Mouse (Mus musculus) left cerebral cortex, postnatal 14 days (tissue): ENCODE results near the gene Itk. TPM values are rescaled to one million over a fixed set of nuclear protein-coding genes. Genes with fewer than 3 reads are reported as not detected.
A peak's percentile ranks its signal among the peaks of the same experiment; 100 is the strongest.
"Not testable (repeated sequence)": the region's sequence is repeated elsewhere in the genome, so short reads cannot be mapped to it uniquely, and the experiment has no call there.

Experiments
- DNase-seq, 2 experiments: peaks; one replicate each; pipeline ENCODE4 v3.0.0; 2021 to 2022; ENCODE audit warnings: low spot score in 2 of 2, mixed read lengths in 1 of 2
- intact Hi-C: fragments of 180-260 bp; cut with DNase I; formaldehyde crosslinking; loops from one replicate; pipeline ENCODE4 v1.15.1; 2025
- long read RNA-seq, 2 experiments: library from polyadenylated mRNA; stranded (forward); transcript quantifications; one replicate each; pipeline ENCODE4 v2.0.0; 2021
- total RNA-seq, 2 experiments: library from RNA; stranded (reverse); gene quantifications; 2 replicates each; pipeline ENCODE4 v1.2.3; 2021

Itk gene
- total RNA-seq, result under 1 TPM; 0.11 to 0.44 TPM
- long read RNA-seq, experiment 1, partial matches to known transcripts, result 0 of 2 reads
- long read RNA-seq, experiment 1, other reads (novel, unspliced or antisense), result 2 of 2 reads
- long read RNA-seq, experiment 2, result 0 reads

DNA sequence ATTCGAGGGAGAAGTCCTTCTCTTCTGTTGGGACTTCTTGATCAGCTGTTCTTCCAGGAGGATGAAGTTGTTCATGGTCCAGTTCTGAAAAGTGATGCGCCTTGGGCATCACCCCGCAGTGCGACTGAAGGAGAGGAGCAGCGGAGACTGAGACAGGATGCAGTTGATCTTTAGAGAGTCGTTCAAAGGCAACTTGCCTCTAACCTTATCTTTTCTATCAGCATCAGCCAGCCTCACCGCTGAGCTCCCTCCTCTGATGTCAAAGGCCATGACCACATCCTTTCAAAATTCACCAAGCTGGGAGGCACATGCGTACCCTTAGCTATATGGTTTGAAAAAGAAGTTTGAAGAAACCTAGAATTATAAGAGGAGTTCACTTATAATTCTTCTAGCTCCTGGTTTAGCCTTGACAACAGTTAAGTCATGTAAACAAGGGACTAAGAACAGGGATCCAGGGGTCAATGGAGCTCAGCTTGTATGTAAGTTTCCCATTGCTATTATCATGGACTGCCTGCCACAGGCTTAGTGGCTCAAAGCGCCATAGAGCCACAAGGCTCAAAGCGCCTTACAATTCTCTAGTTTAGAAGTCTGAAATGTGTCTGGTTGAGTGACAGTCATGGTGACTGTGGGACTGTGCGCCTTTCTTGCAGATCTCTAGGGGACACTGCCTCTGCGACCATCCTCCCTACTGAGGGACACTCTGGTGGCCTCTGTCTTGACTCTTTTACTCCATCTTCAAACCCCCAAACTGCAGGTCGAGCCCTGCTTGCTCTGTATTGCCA, at the start of gene Itk:
TSS of gene Itk (minus strand) at position 180 of the 782 bp plus-strand sequence.
- no peak for DNase-seq
- intact Hi-C loops, result no loop called here

DNA sequence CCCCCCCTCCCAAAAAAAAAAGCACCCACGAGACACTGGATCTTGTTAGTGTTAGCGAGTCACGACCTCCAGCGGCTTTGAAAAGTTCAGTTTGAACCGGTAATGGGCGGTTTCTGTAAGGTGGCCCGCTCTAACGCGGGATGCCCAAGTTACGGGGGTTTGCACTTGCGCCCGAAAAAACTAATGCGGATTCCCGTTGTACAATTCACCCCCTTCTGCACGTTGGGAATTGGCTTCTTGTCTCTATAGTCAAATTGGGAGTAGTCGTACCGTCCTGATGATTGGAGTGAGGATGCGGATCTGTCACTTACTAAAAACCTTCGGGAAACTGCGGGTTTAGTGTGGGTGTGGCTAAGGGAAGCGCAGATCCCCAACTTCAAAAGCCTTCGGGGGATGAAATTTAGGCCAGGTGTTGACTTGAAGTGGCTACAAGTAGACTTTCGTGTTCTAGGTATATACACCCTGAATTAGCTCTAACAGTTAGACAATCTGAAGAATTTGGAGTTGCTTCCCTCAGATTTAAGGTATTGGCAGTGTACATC, 48.2 kb upstream of the Itk start:
- no peak for DNase-seq

DNA sequence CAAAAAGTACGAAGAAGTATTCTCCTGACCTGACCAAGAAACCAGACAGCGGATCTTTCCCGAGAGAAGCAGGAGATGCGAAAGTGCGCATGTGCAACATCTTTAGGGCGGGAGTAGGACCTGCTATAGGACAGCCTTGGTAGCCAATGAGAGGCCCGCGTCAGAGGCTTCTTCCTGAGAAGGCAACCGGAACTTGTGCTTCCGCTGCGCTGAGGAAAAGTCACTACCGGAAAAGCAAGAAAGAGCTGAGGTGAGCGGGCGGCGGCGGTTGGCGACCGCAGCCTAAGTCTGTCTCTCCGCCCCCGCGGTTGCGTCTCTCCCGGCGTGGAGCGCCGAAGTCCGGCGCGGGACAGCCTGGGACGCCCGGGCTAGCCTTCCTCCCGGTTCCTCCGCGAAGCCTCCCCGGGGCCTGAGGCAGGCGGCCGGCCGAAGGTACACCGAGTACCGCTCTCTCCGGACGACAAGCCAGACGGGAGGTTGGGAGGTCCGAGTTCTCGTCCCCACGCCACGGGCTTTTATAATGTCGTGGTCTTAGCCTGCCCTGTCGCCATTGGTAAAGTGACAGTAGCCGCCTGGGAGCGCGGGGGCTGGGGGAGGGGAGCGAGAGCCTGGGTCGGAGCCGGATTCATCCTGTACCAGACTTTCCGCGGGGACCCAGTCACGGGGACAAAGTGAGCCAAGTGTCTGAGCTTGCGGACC, 47.6 kb upstream of the Itk start, which contains the start of gene Med7:
TSS of gene Med7 (plus strand) at position 166 of the 699 bp plus-strand sequence.
- peak; percentile 95 to 97 for DNase-seq
- intact Hi-C loops, result loop anchor here (5.0 kb wide), 1 partner anchor 195 kb away; no protein-coding TSS in a partner anchor

More for the DNA sequence above, 48.2 kb upstream of the Itk start:
- intact Hi-C loops, result loop anchor here (5.0 kb wide), 1 partner anchor 195 kb away; no protein-coding TSS in a partner anchor

DNA sequence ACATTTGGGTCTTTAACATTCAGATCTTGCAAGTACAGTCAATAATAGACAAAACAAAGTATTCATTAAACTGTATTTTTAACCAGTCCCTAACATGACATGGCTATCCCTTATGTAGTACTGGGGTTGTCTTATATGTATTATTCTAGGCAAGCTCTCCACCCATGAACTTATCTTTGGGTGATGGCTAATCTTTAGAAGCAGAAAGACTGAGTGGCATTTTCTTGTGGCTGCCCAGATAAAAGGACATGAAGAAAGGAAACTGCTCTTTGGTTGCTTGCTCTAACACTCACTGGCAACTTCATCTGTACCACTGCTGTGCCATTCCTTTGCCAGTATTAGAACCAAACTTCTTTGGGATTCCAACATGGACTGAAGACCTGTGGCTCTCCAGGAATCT, 46.0 kb upstream of the Itk start:
- DNase-seq, result no peak
- intact Hi-C loops, result loop anchor here (5.0 kb wide), 1 partner anchor 197 kb away; no protein-coding TSS in a partner anchor

DNA sequence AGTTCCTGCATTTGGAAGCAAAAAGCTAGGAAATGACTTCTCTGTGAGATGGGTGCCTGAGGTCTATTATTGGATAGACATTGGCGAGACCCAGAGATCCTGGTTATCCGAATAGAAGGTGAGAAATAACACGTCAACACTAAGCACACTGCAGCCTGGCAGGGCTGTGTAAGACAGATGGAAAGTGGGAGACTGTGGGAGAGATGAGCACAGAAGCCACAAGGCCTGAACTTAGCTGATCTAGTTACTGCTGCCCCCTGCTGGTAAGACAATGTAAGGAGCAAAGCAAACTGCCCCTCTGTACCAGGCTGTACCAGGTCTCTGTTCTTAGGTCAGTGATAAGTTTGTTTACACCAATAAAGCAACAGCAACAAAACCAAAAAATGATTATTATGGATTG, 41.8 kb upstream of the Itk start:
- peak; percentile 85 to 88 for DNase-seq
- intact Hi-C loops, result loop anchor here (5.0 kb wide), 2 partner anchors 119 to 164 kb away; partner anchors contain the start of gene Cyfip2

DNA sequence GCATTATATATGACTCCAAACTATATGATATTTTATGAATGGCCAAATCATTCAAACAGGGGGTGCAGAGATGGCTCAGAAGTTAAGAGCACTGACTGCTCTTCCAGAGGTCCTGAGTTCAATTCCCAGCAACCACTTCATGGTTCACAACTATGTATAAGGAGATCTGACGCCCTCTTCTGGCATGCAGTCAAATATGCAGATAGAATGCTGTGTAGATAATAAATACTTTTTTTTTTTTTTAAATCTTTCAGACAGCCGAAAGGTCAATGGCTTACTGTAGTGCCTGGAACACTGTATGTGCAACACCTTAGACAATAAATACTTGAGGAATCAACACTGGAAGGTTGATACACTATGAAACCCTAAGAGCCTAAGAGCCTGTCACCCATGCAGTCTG, 40.8 kb upstream of the Itk start:
- intact Hi-C loops, result loop anchor here (5.0 kb wide), 2 partner anchors 118 to 163 kb away; partner anchors contain the start of gene Cyfip2
- no peak for DNase-seq

DNA sequence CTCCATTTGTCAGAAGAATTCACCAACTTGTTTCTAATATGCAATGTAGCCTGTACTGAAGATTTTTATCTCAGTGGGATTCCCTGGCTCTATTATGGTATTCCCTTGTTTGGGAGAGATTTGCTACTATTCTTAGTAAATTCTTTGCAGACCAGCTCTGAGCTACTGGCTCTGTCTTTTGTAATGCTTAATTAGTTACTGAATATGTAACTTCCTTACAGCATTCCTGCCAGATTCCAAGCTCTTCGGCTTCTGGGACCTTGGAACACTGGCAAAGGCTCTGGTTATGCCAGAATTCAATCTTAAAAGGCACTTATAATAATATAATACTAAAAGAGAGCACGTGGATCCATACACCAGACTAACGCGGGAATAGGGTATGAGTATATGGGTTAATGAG, 38.8 kb upstream of the Itk start:
- DNase-seq, intact Hi-C loops: not testable (repeated sequence)

DNA sequence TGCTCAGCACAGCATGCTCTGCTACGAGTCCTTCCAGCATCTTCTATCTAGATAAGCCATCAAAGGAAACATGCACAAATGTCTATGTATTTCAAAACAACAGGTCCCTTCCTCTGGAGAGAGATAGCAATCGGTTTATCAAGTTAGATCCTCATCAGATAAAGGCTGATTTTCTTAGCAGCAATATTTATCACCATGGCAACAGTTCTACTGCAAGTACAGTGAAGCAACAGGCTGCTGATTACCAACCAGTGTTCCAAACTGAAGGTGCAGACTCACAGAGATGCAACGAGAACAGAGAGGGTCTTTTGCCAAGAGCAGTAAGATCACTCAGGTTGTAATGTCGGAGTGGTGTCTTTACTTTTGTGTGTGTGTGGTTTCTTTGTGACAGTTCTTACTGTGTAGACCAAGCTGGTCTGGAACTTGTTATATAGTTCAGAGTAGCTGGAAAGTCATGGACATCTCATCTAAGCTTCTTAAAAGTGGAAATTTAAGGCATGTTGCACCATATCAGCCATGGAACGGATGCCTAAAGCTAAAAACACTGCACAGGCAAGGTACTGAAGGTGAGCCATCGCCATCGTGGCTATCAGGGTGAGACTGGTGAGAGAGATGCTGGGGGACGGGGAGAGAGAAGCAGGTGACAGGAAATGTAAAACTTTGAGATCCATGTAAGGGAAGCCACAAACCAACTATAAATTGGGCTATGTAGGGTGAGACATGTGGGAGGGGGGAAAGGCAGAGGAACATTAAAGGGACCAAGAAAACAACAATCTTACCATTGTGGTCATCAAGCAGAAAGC, 32.0 kb upstream of the Itk start:
- intact Hi-C loops, result no loop called here
- no peak for DNase-seq

DNA sequence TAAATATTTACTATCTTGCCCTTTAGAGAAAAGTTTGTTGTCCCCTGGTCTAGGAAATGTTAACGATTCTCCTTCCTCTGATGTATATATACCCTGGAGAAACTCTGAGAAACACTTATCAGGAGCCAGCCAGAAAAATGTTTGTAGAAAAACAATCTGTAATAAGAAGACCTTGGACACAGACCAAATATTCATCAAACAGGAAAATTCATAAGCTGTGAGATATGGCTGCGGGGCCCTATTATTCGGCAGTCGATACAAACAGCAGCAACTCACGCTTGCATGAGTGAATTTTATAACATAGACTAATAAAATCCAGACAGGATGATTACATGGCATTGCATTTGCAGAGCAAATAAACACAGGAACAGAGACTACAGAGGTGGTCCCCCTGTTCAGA, 29.5 kb upstream of the Itk start:
- intact Hi-C loops, result no loop called here
- no peak for DNase-seq

DNA sequence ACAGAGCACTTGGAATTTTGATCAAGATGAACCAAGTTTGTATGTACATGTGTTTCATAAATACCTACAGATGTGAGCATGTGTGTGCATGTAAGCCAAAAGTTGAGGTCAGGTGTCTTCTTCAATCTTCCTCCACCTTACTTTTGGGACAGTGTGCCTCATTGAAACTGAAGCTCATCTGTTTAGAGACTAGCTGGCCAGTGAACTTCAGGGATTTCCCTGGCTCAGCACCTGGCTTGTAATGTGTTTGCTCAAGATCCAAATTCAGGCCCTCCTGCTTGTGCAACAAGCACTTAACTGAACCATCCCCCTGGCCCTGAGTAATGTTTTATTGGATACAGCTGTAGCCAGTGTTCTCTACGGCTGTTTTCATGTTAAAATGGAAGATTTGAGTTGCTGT, 29.1 kb upstream of the Itk start:
- no peak for DNase-seq
- intact Hi-C loops, result no loop called here

DNA sequence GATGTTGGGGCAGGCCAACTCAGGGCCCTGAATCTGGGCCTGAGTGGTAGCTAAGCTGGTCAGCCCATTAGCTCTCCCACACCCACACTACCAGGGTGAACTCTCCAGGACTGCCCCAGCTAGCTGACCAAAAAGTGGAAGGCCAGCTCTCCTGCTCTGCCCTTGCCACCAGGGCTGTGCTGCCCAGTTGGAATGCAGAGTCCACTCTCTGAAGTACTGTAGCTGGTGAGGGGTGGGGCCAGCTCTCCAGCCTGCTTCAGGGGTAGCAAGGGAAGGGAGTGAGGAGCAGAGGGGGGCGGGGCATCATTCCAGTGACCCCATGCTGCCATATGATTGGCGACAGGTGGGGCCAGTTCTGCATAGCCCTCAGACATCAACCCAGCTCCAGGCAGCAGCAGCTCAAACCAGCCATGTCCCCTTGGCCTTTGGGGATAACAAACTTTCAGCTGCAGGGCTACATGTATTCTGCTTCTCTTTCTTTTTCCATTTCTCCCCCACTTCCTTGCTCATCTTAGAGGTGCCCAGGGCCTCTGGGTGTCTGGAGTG, 20.8 kb upstream of the Itk start:
- intact Hi-C loops, result no loop called here
- no peak for DNase-seq

DNA sequence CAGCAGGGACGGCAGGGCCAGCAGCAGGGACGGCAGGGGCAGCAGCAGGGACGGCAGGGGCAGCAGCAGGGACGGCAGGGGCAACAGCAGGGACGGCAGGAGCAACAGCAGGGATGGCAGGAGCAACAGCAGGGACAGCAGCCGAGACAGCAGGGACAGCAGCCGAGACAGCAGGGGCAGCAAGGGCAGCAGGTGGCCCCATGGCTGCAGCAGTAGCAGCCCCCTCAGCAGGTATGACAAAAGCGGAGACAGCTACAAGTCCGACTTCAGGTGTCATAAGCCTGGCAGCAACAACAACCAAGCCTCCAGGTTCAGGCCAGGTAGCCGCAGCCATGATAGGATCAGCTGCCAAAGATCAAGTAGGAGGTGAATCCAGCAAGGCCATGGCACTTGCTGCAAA, 17.4 kb upstream of the Itk start:
- no peak for DNase-seq
- intact Hi-C loops, result no loop called here

DNA sequence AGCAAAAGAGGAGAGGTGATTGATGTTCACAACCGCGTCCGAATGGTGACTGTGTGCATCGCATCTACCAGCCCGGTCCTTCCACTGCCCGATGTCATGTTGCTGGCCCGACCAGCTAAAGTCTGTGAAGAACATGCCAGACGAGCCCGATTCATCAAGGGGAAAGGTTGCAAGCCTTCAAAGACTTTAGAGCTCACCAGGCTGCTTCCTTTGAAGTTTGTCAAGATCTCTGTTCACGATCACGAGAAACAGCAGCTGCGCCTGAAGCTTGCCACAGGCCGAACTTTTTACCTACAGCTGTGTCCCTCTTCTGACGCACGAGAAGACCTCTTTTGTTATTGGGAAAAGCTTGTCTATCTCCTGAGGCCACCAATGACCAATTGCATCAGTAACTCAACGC, 15.7 kb upstream of the Itk start:
- no peak for DNase-seq
- intact Hi-C loops, result no loop called here

DNA sequence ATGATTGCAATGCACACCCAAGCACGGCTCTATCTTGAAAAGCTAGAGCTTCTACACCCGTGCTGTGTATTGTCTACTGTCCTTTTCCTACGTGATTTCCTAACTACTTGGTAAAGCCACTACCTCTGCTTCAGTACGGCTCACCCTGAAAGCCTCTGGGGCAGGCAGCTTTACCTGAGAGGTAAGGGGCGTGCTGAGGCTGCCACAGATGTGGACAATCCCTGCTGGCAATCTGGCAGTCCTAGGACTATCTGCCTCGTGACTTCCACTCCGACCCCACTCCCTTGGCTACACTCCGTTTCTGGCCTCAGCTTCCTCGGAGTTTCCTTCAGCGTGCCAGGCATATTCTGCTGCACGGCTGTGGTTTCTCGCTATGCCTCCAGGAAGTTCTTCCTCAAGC, 12.2 kb upstream of the Itk start:
- no peak for DNase-seq
- intact Hi-C loops, result no loop called here

DNA sequence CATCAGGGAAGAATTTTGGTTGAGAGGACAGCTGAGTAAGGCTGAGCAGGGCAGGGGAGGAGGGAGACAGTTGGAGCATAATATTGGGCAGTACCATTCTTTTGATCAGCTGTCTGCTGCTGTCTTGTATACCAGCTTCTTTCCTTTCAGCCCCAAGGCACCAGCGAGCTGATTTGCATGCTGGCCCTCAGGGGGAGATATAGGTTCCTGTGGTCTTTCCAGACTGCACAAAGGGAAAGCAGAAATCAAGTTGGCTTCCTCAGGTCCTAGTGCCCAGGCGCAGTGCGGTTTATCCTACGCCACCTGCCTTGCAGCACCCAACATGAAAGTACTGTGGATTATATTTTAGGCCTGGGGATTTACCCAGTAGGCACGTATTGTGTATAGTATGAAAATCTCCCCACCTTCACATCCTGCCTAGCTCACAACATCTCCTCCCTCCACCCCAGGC, 9.6 kb upstream of the Itk start:
- intact Hi-C loops, result no loop called here
- DNase-seq, result no peak

DNA sequence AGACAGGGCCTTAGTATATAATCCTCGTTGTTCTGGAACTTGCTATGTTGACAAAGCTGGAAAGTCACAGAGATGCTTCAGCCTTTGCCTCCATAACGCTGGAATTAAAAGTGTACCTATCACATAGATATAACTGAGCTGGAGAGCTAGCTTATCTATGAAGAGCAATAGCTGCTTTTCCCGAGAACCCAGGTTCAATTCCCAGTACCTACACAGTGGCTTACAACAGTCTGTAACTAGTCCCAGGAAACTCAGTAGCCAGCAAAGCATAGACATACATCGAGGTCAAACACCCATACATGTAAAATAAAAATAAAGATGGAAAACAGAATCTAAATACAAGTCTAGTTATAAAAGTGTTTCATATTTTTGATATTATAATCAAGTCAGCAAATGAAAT, 9.2 kb upstream of the Itk start:
- DNase-seq, result no peak
- intact Hi-C loops, result no loop called here

DNA sequence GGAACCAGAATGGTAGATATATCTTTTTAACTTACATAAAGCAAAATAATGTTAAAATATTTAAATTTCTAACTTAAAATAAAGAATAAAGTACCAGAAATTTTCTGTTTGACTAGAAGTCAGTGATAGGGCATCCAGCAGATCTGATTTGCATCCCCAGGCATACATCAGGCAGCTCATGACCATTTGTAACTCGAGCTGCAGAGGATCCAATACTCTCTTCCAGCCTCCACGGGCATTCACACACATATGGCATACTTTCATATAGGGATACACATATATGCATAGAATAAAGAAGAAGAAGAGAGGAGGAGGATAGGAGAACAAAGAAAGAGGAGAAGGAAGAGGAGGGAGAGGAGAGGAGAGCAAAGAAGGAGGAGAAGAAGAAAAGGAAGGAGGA, 8.6 kb upstream of the Itk start:
- intact Hi-C loops, result no loop called here
- DNase-seq, result no peak

DNA sequence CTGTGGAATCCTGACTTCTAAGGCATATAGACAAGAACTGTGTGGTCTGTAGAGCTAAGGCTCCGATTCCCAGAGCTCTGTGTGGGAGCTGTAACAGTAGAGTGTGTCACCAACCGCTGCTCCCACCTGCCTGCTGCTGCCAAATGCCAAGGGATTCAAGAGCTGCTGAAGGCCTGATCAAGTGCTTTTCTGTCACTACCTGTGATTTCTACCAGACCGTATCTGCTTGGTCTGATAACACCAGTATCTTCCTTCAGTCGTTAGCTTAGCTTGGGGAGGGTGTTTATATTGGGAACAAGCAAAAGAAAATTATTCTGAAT, 7.5 kb upstream of the Itk start:
- intact Hi-C loops, result no loop called here
- DNase-seq, result no peak

DNA sequence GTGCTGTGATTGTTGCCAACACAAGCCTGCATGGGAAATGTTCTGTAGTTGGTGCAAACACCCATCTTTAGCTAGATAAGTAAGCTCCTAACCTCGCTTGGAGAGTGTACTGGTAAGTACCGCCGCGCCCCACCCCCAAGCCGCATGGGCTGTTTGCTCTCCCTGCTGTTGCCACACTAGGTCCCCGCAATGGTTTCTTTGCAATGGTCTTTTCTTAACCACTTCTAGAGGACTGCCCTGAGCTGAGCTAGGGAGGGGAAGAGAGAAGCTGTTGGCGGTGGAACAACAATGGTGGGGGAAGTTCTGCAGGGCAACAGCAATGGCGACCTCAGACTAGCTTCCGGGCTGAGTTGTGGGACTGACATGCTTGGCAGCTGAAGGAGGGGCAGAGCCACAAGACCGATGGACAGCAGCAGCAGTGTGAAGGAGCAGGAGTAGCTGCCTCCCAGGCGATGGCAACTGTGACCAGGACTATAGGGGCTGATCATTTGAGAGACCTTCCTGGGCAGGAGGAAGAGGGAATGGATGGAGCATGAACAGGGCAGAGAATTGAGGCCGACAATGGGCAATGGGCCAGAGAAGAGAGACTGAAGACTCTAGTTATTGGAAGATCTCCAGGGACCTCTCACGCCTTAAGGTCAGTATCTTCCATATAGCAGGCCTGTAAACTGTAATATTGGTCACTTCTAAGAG, 7.0 kb upstream of the Itk start, which contains the start of gene Fam71b:
TSS of gene Fam71b (plus strand) at position 393 of the 693 bp plus-strand sequence.
- intact Hi-C loops, result no loop called here
- no peak for DNase-seq
